Mouse (Mus musculus): ENCODE measurements around the gene Sbf1. TPM values are rescaled to one million over a fixed set of nuclear protein-coding genes. Genes with fewer than 3 reads are reported as not detected.
A peak's percentile ranks its signal among the peaks of the same experiment; 100 is the strongest.

Sbf1 gene
- polyA plus RNA-seq, 1 experiment from 2014 or later, result 71.3 TPM

DNA sequence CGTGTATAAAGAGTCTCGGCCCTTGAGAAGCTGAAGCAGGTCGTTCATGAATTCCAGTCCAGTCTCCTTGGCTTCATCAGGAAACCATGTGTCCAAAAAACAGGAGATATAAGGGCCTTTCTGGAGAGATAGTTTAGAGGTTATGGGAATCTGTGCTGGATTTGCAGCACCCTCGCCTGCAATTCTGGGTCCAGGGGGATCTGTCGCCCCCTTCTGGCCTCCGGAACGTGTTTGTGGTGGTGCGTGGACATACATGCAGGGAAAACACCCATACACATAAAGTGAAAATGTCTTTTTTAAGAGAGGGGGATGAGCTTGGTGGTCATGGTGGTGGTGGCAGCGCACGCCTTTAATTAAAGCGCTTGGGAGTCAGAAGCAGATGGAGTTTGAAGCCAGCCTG is 1.0 kb upstream of the Sbf1 start:
- whole genome bisulfite sequencing, result 62% methylated on average over 11 of the region's 11 CpGs
- DNase-seq, result peak; percentile 30

GRCm38 (mm10) chr15:89314511-89315189 is 461 bp downstream of the Sbf1 start:
- Histone ChIP-seq H3K27ac (ENCODE audit: low read depth) (peak overlapping the region; percentile 50; the same call in 1 of the 2 replicates), H3K9me3 (ENCODE audit: low read depth, low read length) (no peaks in the 10 kb centered on the region), H3K4me3 (ENCODE audit: low read depth, low read length) (peak overlapping the region; percentile 95), H3K4me1 (ENCODE audit: insufficient read depth) (peaks cover 12% of the 10 kb centered on the region; the same call in 1 of the 2 replicates), H3K4me2 (peak overlapping the region; percentile 88), H3K9ac (peak overlapping the region; percentile 86), H3K27me3 (ENCODE audit: insufficient read depth, low read length) (no peaks in the 10 kb centered on the region), H3K36me3 (ENCODE audit: insufficient read depth) (no peaks in the 10 kb centered on the region)
- ATAC-seq (ENCODE audit: insufficient read depth) (peak; percentile 52), DNase-seq (peak; percentile 66)
- under 1% methylated on average over 58 of the region's 58 CpGs for WGBS
- TF ChIP-seq CTCF (IDR thresholded peaks at IDR 0.05; ENCODE audit: low read depth), result peak; percentile 54

More for the DNA sequence above, 1.0 kb upstream of the Sbf1 start:
- Histone ChIP-seq H3K4me2 (no peak overlapping the region), H3K4me1 (ENCODE audit: insufficient read depth) (peaks cover 12% of the 10 kb centered on the region; the same call in 1 of the 2 replicates), H3K9ac (no peak overlapping the region), H3K27ac (ENCODE audit: low read depth) (no peak overlapping the region), H3K4me3 (ENCODE audit: low read depth, low read length) (no peak overlapping the region), H3K36me3 (ENCODE audit: insufficient read depth) (no peaks in the 10 kb centered on the region), H3K27me3 (ENCODE audit: insufficient read depth, low read length) (no peaks in the 10 kb centered on the region), H3K9me3 (ENCODE audit: low read depth, low read length) (no peaks in the 10 kb centered on the region)
- TF ChIP-seq CTCF (IDR thresholded peaks at IDR 0.05; ENCODE audit: low read depth), result peak; percentile 45
- no peak for ATAC-seq (ENCODE audit: insufficient read depth)

- H3K36me3 ChIP-seq (ENCODE audit: insufficient read depth), result no peaks in the 10 kb centered on the region
- H3K4me1 ChIP-seq (ENCODE audit: insufficient read depth), result peaks cover 12% of the 10 kb centered on the region; the same call in 1 of the 2 replicates
- WGBS, result 43% methylated on average over 3 of the region's 3 CpGs
- no peak for ATAC-seq (ENCODE audit: insufficient read depth)
- H3K4me2 ChIP-seq, result peak overlapping the region; percentile 88
- H3K27me3 ChIP-seq (ENCODE audit: insufficient read depth, low read length), result no peaks in the 10 kb centered on the region
- DNase-seq, result no peak
- H3K9me3 ChIP-seq (ENCODE audit: low read depth, low read length), result no peaks in the 10 kb centered on the region
- TF ChIP-seq CTCF (IDR thresholded peaks at IDR 0.05; ENCODE audit: low read depth), result no peak
- H3K4me3 ChIP-seq (ENCODE audit: low read depth, low read length), result peak overlapping the region; percentile 95
- peak overlapping the region; percentile 86 for H3K9ac ChIP-seq
- no peak overlapping the region for H3K27ac ChIP-seq (ENCODE audit: low read depth)
These were observed 1.0 kb downstream of the Sbf1 start for GRCm38 (mm10) chr15:89314107-89314506.

GRCm38 (mm10) chr15:89313359-89313758 is 1.8 kb downstream of the Sbf1 start:
- Histone ChIP-seq H3K27ac (ENCODE audit: low read depth) (no peak overlapping the region), H3K4me1 (ENCODE audit: insufficient read depth) (peaks cover 12% of the 10 kb centered on the region; the same call in 1 of the 2 replicates), H3K4me3 (ENCODE audit: low read depth, low read length) (no peak overlapping the region), H3K4me2 (peak overlapping the region; percentile 88), H3K36me3 (ENCODE audit: insufficient read depth) (no peaks in the 10 kb centered on the region), H3K9me3 (ENCODE audit: low read depth, low read length) (no peaks in the 10 kb centered on the region), H3K9ac (0 out of 2 replicates have a peak overlapping the region, but pooled peaks have one; percentile 13), H3K27me3 (ENCODE audit: insufficient read depth, low read length) (no peaks in the 10 kb centered on the region)
- ATAC-seq (ENCODE audit: insufficient read depth) (no peak), DNase-seq (no peak)
- no peak for TF ChIP-seq CTCF (IDR thresholded peaks at IDR 0.05; ENCODE audit: low read depth)
- WGBS, result 51% methylated on average over 4 of the region's 4 CpGs

DNA sequence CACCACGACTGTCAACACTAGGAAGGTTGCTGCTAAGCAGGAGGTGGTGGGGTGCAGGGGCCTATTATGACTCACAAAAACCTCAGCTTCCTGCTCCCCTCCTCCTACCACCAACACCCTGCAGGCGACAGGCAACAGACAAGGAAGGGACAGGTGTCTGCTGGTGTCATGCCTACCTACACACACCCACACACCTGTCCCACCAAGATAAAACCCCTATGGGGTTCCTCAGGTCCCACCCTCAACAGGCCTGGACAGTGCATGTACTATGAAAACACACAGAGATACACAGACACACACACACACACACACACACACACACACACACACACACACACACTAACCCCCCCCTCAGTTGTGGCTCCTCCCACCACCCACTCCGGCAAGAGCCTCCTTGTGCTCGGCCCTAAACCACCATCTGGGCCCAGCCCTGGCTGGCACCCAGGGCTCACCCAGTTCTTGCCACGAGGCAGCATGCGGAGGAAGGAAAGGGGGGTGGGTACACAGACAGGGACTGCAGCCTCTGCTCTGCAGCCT is 5.1 kb downstream of the Sbf1 start:
- Histone ChIP-seq H3K27me3 (ENCODE audit: insufficient read depth, low read length) (no peaks in the 10 kb centered on the region), H3K9me3 (ENCODE audit: low read depth, low read length) (no peaks in the 10 kb centered on the region), H3K36me3 (ENCODE audit: insufficient read depth) (peaks cover 27% of the 10 kb centered on the region), H3K4me1 (ENCODE audit: insufficient read depth) (peaks cover 12% of the 10 kb centered on the region; the same call in 1 of the 2 replicates), H3K27ac (ENCODE audit: low read depth) (no peak overlapping the region), H3K9ac (no peak overlapping the region), H3K4me3 (ENCODE audit: low read depth, low read length) (no peak overlapping the region), H3K4me2 (no peak overlapping the region)
- no peak for TF ChIP-seq CTCF (IDR thresholded peaks at IDR 0.05; ENCODE audit: low read depth)
- DNase-seq, result no peak
- no peak for ATAC-seq (ENCODE audit: insufficient read depth)
- WGBS, result 65% methylated on average over 6 of the region's 6 CpGs

DNA sequence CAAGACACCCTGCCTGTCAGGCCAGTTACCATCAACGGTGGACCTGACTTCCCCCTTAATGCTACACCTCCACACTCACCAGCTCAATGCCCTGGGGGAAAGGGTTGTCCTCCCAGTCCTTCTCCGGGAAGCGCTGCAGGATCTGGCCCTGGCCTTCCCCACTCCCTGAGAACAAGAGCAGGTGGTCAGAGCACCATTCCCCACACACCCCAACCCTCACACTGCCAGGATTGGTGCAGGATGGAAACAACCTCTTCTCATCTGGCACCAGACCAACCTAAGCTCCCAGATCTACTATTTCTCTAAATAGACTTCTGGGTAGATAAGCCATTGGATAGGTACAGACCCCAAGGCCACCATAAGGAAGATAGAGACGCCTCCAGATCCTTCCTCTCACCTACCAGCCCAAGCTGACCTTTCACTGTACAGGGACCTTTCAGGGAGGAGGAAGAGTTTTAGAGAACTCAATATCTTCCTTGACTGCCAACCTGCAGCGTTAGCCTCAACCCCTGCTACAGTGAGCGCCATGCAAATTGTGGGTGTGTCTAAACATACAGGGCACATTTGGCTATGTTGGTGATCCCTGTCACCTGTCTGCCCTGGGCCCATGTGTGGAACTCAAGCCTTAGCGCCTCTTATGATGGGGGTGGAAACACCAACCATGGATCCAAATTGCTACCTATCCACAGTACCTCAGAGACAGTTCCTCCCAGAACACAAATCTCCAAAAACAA is 6.5 kb downstream of the Sbf1 start:
- DNase-seq, result no peak
- TF ChIP-seq CTCF (IDR thresholded peaks at IDR 0.05; ENCODE audit: low read depth), result no peak
- Histone ChIP-seq H3K27me3 (ENCODE audit: insufficient read depth, low read length) (no peaks in the 10 kb centered on the region), H3K4me2 (no peak overlapping the region), H3K27ac (ENCODE audit: low read depth) (no peak overlapping the region), H3K9ac (no peak overlapping the region), H3K9me3 (ENCODE audit: low read depth, low read length) (no peaks in the 10 kb centered on the region), H3K36me3 (ENCODE audit: insufficient read depth) (peaks cover 42% of the 10 kb centered on the region), H3K4me1 (ENCODE audit: insufficient read depth) (0 out of 2 replicates have a peak, but pooled peaks cover 6% of the 10 kb centered on the region), H3K4me3 (ENCODE audit: low read depth, low read length) (no peak overlapping the region)
- WGBS, result 78% methylated on average over 7 of the region's 7 CpGs
- no peak for ATAC-seq (ENCODE audit: insufficient read depth)

GRCm38 (mm10) chr15:89307461-89307860 is 7.7 kb downstream of the Sbf1 start:
- no peak for TF ChIP-seq CTCF (IDR thresholded peaks at IDR 0.05; ENCODE audit: low read depth)
- Histone ChIP-seq H3K27ac (ENCODE audit: low read depth) (no peak overlapping the region), H3K4me2 (no peak overlapping the region), H3K9ac (no peak overlapping the region), H3K4me3 (ENCODE audit: low read depth, low read length) (no peak overlapping the region), H3K4me1 (ENCODE audit: insufficient read depth) (no peaks in the 10 kb centered on the region), H3K9me3 (ENCODE audit: low read depth, low read length) (no peaks in the 10 kb centered on the region), H3K27me3 (ENCODE audit: insufficient read depth, low read length) (no peaks in the 10 kb centered on the region), H3K36me3 (ENCODE audit: insufficient read depth) (peaks cover 53% of the 10 kb centered on the region)
- ATAC-seq (ENCODE audit: insufficient read depth) (no peak), DNase-seq (no peak)
- WGBS, result 87% methylated on average over 13 of the region's 13 CpGs
